Mouse (Mus musculus) MEL (cell line): Measurements from ENCODE around the gene Nr6a1. TPM values are rescaled to one million over a fixed set of nuclear protein-coding genes. Genes with fewer than 3 reads are reported as not detected.

ENCODE experiments used
- DNase-seq: peaks from one replicate; pipeline ENCODE4 v3.0.0; 2011; ENCODE audit warnings: low read depth, low spot score
- H3K27ac ChIP-seq: 2 replicates; pipeline ENCODE4 v1.5.1; 2012; ENCODE audit warnings: low read depth, mild to moderate bottlenecking, control low read depth, low read length, moderate library complexity; ENCODE audit not compliant: control insufficient read depth
- H3K27me3 ChIP-seq, 2 experiments: fragments of 150-350 bp in 1 of 2; sonication (generic) in 1 of 2; 2 replicates each; pipeline ENCODE4 v1.6.1; 2012; ENCODE audit warnings: low read length in 2 of 2, mild to moderate bottlenecking in 2 of 2, improper control_type of control experiment in 1 of 2, moderate library complexity in 1 of 2; ENCODE audit not compliant: insufficient read depth in 2 of 2, control insufficient read depth in 1 of 2
- H3K36me3 ChIP-seq, 2 experiments: 2 replicates each; pipeline ENCODE4 v1.6.1; 2012 to 2014; ENCODE audit warnings: low read length in 2 of 2, improper control_type of control experiment in 1 of 2, inconsistent platforms in 1 of 2, mild to moderate bottlenecking in 1 of 2; ENCODE audit not compliant: insufficient read depth in 2 of 2, control insufficient read depth in 1 of 2
- H3K4me1 ChIP-seq, 2 experiments: fragments of 150-350 bp in 1 of 2; sonication (generic) in 1 of 2; 2 replicates each; pipeline ENCODE4 v1.6.1; 2012; ENCODE audit warnings: low read length in 2 of 2, improper control_type of control experiment in 1 of 2, mild to moderate bottlenecking in 1 of 2; ENCODE audit not compliant: insufficient read depth in 2 of 2, control insufficient read depth in 1 of 2
- H3K4me3 ChIP-seq, 2 experiments: fragments of 150-350 bp in 1 of 2; sonication (generic) in 1 of 2; 2 replicates each; pipeline ENCODE4 v1.5.1; 2012; ENCODE audit warnings: low read depth in 2 of 2, low read length in 2 of 2, mild to moderate bottlenecking in 2 of 2, moderate library complexity in 2 of 2, control low read depth in 1 of 2, improper control_type of control experiment in 1 of 2; ENCODE audit not compliant: control insufficient read depth in 1 of 2, insufficient read depth in 1 of 2
- H3K79me2 ChIP-seq: 2 replicates; pipeline ENCODE4 v1.6.1; 2012; ENCODE audit warnings: mild to moderate bottlenecking, low read length, moderate library complexity; ENCODE audit not compliant: control insufficient read depth, poor library complexity, insufficient read depth
- H3K9ac ChIP-seq: 2 replicates; pipeline ENCODE4 v1.6.1; 2012; ENCODE audit warnings: low read depth, mild to moderate bottlenecking, control low read depth, low read length, moderate library complexity; ENCODE audit not compliant: control insufficient read depth, poor library complexity, severe bottlenecking
- H3K9me3 ChIP-seq: fragments of 150-350 bp; sonication (generic); replicated peaks from 2 replicates; pipeline ENCODE4 v1.6.1; 2012; ENCODE audit warnings: mild to moderate bottlenecking, low read length, improper control_type of control experiment, moderate library complexity; ENCODE audit not compliant: insufficient read depth
- BHLHE40 ChIP-seq: IDR thresholded peaks from 2 replicates; pipeline ENCODE4 v1.6.1; 2012; ENCODE audit warnings: low read depth, mild to moderate bottlenecking, inconsistent platforms, low read length, improper control_type of control experiment, borderline replicate concordance
- CHD1 ChIP-seq: IDR thresholded peaks from 2 replicates; pipeline ENCODE4 v1.6.1; 2012; ENCODE audit warnings: low read depth, mild to moderate bottlenecking, inconsistent platforms, low read length, improper control_type of control experiment
- CHD2 ChIP-seq: IDR thresholded peaks from 2 replicates; pipeline ENCODE4 v1.6.1; 2011; ENCODE audit warnings: low read length, improper control_type of control experiment
- CTCF ChIP-seq, 3 experiments: IDR thresholded peaks in 2 of 3; conservative IDR thresholded peaks in 1 of 3; 2 replicates each; pipeline ENCODE4 v1.5.1; 2011 to 2012; ENCODE audit warnings: low read length in 3 of 3, low read depth in 2 of 3, mild to moderate bottlenecking in 2 of 3, improper control_type of control experiment in 1 of 3, inconsistent platforms in 1 of 3, mixed read lengths in 1 of 3, moderate library complexity in 1 of 3; ENCODE audit not compliant: control insufficient read depth in 1 of 3, insufficient read depth in 1 of 3, poor library complexity in 1 of 3, severe bottlenecking in 1 of 3
- ELF1 ChIP-seq: IDR thresholded peaks from 2 replicates; pipeline ENCODE4 v1.6.1; 2014; ENCODE audit warnings: low read depth, mild to moderate bottlenecking, inconsistent platforms, low read length, improper control_type of control experiment, moderate library complexity
- EP300 ChIP-seq, 2 experiments: IDR thresholded peaks; 2 replicates each; pipeline ENCODE4 v1.6.1; 2011; ENCODE audit warnings: improper control_type of control experiment in 2 of 2, low read length in 2 of 2, low read depth in 1 of 2, mild to moderate bottlenecking in 1 of 2
- GABPA ChIP-seq: IDR thresholded peaks from 2 replicates; pipeline ENCODE4 v1.6.1; 2012; ENCODE audit warnings: low read depth, mild to moderate bottlenecking, inconsistent platforms, low read length, improper control_type of control experiment, moderate library complexity
- HCFC1 ChIP-seq: IDR thresholded peaks from 2 replicates; pipeline ENCODE4 v1.6.1; 2012; ENCODE audit warnings: low read depth, mild to moderate bottlenecking, inconsistent platforms, low read length, improper control_type of control experiment, moderate library complexity
- JUND ChIP-seq: IDR thresholded peaks from 2 replicates; pipeline ENCODE4 v1.6.1; 2011; ENCODE audit warnings: low read depth, mild to moderate bottlenecking, improper control_type of control experiment, low read length
- MAFK ChIP-seq: IDR thresholded peaks from 2 replicates; pipeline ENCODE4 v1.6.1; 2011; ENCODE audit warnings: low read depth, mild to moderate bottlenecking, low read length, improper control_type of control experiment, borderline replicate concordance
- MAX ChIP-seq: IDR thresholded peaks from 2 replicates; pipeline ENCODE4 v1.6.1; 2011; ENCODE audit warnings: low read length, improper control_type of control experiment
- MAZ ChIP-seq: IDR thresholded peaks from 2 replicates; pipeline ENCODE4 v1.6.1; 2012; ENCODE audit warnings: low read depth, mild to moderate bottlenecking, inconsistent platforms, low read length, improper control_type of control experiment
- MEF2A ChIP-seq: IDR thresholded peaks from 2 replicates; pipeline ENCODE4 v1.6.1; 2014; ENCODE audit warnings: low read depth, mild to moderate bottlenecking, inconsistent platforms, low read length, improper control_type of control experiment; ENCODE audit not compliant: poor library complexity, insufficient replicate concordance, severe bottlenecking; ENCODE audit errors: extremely low read depth
- MYB ChIP-seq: IDR thresholded peaks from 2 replicates; pipeline ENCODE4 v1.6.1; 2011; ENCODE audit warnings: mild to moderate bottlenecking, low read depth, low read length, improper control_type of control experiment
- NRF1 ChIP-seq: IDR thresholded peaks from 2 replicates; pipeline ENCODE4 v1.6.1; 2014; ENCODE audit warnings: low read depth, mild to moderate bottlenecking, inconsistent platforms, low read length, improper control_type of control experiment, moderate library complexity; ENCODE audit not compliant: poor library complexity, insufficient read depth, severe bottlenecking
- POLR2A ChIP-seq, 2 experiments: IDR thresholded peaks; 2 replicates each; pipeline ENCODE4 v1.6.1; 2011 to 2012; ENCODE audit warnings: low read length in 2 of 2, mild to moderate bottlenecking in 2 of 2, control low read depth in 1 of 2, improper control_type of control experiment in 1 of 2, low read depth in 1 of 2, moderate library complexity in 1 of 2; ENCODE audit not compliant: control insufficient read depth in 1 of 2, insufficient read depth in 1 of 2, poor library complexity in 1 of 2
- POLR2AphosphoS2 ChIP-seq: IDR thresholded peaks from 2 replicates; pipeline ENCODE4 v1.6.1; 2011; ENCODE audit warnings: low read length, improper control_type of control experiment
- POLR2AphosphoS5 ChIP-seq: IDR thresholded peaks from 2 replicates; pipeline ENCODE4 v1.6.1; 2012; ENCODE audit warnings: low read depth, borderline replicate concordance, mild to moderate bottlenecking, inconsistent platforms, low read length, moderate library complexity, mixed read lengths
- RAD21 ChIP-seq: IDR thresholded peaks from 2 replicates; pipeline ENCODE4 v1.6.1; 2011; ENCODE audit warnings: mild to moderate bottlenecking, low read depth, low read length, improper control_type of control experiment
- RCOR1 ChIP-seq: IDR thresholded peaks from 2 replicates; pipeline ENCODE4 v1.6.1; 2012; ENCODE audit warnings: low read depth, mild to moderate bottlenecking, inconsistent platforms, low read length, improper control_type of control experiment
- SIN3A ChIP-seq: IDR thresholded peaks from 2 replicates; pipeline ENCODE4 v1.6.1; 2012; ENCODE audit warnings: low read length, improper control_type of control experiment, inconsistent platforms
- SMC3 ChIP-seq: IDR thresholded peaks from 2 replicates; pipeline ENCODE4 v1.6.1; 2011; ENCODE audit warnings: low read depth, low read length, improper control_type of control experiment
- TAL1 ChIP-seq: IDR thresholded peaks from 2 replicates; pipeline ENCODE4 v1.6.1; 2012; ENCODE audit warnings: mild to moderate bottlenecking, inconsistent platforms, low read length, moderate library complexity, mixed read lengths
- TBP ChIP-seq: IDR thresholded peaks from 2 replicates; pipeline ENCODE4 v1.8.0; 2011; ENCODE audit warnings: low read depth, low read length, improper control_type of control experiment
- TCF12 ChIP-seq: IDR thresholded peaks from 2 replicates; pipeline ENCODE4 v1.6.1; 2014; ENCODE audit warnings: low read depth, mild to moderate bottlenecking, inconsistent platforms, low read length, improper control_type of control experiment, moderate library complexity
- USF1 ChIP-seq: IDR thresholded peaks from 2 replicates; pipeline ENCODE4 v1.6.1; 2014; ENCODE audit warnings: low read depth, mild to moderate bottlenecking, inconsistent platforms, low read length, improper control_type of control experiment, moderate library complexity
- USF2 ChIP-seq, 2 experiments: IDR thresholded peaks; 2 replicates each; pipeline ENCODE4 v1.6.1; 2011 to 2012; ENCODE audit warnings: improper control_type of control experiment in 2 of 2, low read length in 2 of 2, borderline replicate concordance in 1 of 2, inconsistent platforms in 1 of 2, low read depth in 1 of 2, mild to moderate bottlenecking in 1 of 2; ENCODE audit not compliant: insufficient read depth in 1 of 2
- ZKSCAN1 ChIP-seq: IDR thresholded peaks from 2 replicates; pipeline ENCODE4 v1.6.1; 2012; ENCODE audit warnings: low read depth, mild to moderate bottlenecking, inconsistent platforms, low read length, improper control_type of control experiment, moderate library complexity
- ZMIZ1 ChIP-seq: IDR thresholded peaks from 2 replicates; pipeline ENCODE4 v1.6.1; 2012; ENCODE audit warnings: low read depth, mild to moderate bottlenecking, inconsistent platforms, low read length, improper control_type of control experiment, moderate library complexity
- polyA plus RNA-seq, 2 experiments: library from polyadenylated mRNA; stranded (reverse) in 1 of 2; unstranded in 1 of 2; fragments of >175 nt in 1 of 2; fragments of >200 nt in 1 of 2; gene quantifications; 2 replicates each; pipeline versions ENCODE4 v1.2.1 to v1.2.4; 2012; ENCODE audit warnings: low replicate concordance in 2 of 2, low read depth in 1 of 2; ENCODE audit not compliant: insufficient read length in 2 of 2, insufficient read depth in 1 of 2, missing spikeins in 1 of 2
- total RNA-seq: library from RNA; depleted of rRNA; stranded (reverse); fragments of 300-350 nt; gene quantifications from 2 replicates; pipeline ENCODE4 v1.2.3, GENCODE M21; 2012

The Nr6a1 gene
- total and polyA plus RNA-seq, 3 experiments = 5.0 to 22.8 (median 10.2) TPM

DNA sequence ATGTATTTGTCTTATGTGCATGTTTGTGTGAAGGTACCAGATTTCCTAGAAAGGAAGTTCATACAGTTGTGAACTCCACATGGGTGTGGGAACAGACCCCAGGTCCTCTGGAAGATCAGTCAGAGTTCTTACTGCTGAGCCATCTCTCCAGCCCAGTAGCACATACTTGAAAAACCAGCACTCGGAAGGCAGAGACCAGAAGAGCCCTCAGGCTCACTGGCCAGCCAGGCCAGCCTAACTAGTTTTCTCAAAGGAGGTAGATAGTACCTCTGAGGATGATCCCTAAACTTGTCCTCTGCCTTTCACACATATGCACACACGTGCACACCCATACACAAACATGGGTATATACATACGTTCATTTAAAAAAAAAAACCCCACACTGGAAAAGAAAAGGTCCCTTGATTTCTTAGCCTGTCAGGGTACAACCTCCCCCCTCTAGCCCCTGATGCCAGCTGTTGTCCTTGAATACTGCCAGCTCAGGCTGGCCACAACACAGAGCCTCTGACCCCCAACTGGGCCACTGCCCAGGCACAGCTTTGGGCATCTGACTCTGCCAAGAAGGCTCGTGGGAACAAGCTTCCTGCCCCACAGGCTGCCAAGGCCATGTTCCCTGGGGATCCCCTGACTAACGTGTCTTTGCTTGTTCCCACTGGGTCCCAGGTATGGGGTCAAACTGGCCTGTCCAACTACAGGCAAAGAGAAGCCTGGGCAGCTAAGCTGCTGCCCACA lies 25.8 kb upstream of the Nr6a1 start:
- Histone ChIP-seq H3K27me3 (no peaks in the 10 kb centered on the region), H3K9me3 (no peaks in the 10 kb centered on the region), H3K4me3 (no peak overlapping the region), H3K9ac (no peak overlapping the region), H3K36me3 (peaks cover 0 to 11% of the 10 kb centered on the region in 2 experiments; a peak in 2 of 4 replicates), H3K79me2 (no peaks in the 10 kb centered on the region), H3K27ac (no peak overlapping the region), H3K4me1 (peaks cover 3 to 15% of the 10 kb centered on the region in 2 experiments; a peak in 3 of 4 replicates)
- no peak for DNase-seq
- no peak for TF ChIP-seq JUND
- no peak for TF ChIP-seq SMC3
- no peak for TF ChIP-seq MAFK
- TF ChIP-seq USF2 (IDR thresholded peaks at IDR 0.05; ENCODE audit: borderline replicate concordance in 1 of 2, insufficient read depth in 1 of 2, low read depth in 1 of 2, low read length in 2 of 2) = no peak
- no peak for TF ChIP-seq POLR2A (IDR thresholded peaks at IDR 0.05; ENCODE audit: control insufficient read depth in 1 of 2, insufficient read depth in 1 of 2, low read depth in 1 of 2, low read length in 2 of 2, poor library complexity in 1 of 2)
- no peak for TF ChIP-seq TAL1
- TF ChIP-seq HCFC1 = no peak
- TF ChIP-seq NRF1 = no peak
- no peak for TF ChIP-seq CTCF (IDR thresholded peaks at IDR 0.05 in 2 of 3, conservative IDR thresholded peaks at IDR 0.05 in 1 of 3; ENCODE audit: control insufficient read depth in 1 of 3, insufficient read depth in 1 of 3, low read depth in 2 of 3, low read length in 3 of 3, poor library complexity in 1 of 3, severe bottlenecking in 1 of 3)
- TF ChIP-seq ZMIZ1 = no peak
- TF ChIP-seq TBP = no peak
- no peak for TF ChIP-seq TCF12
- no peak for TF ChIP-seq CHD1
- TF ChIP-seq BHLHE40 = no peak
- TF ChIP-seq MEF2A = no peak
- no peak for TF ChIP-seq USF1
- no peak for TF ChIP-seq CHD2
- TF ChIP-seq RCOR1 = no peak
- no peak for TF ChIP-seq MAZ

DNA sequence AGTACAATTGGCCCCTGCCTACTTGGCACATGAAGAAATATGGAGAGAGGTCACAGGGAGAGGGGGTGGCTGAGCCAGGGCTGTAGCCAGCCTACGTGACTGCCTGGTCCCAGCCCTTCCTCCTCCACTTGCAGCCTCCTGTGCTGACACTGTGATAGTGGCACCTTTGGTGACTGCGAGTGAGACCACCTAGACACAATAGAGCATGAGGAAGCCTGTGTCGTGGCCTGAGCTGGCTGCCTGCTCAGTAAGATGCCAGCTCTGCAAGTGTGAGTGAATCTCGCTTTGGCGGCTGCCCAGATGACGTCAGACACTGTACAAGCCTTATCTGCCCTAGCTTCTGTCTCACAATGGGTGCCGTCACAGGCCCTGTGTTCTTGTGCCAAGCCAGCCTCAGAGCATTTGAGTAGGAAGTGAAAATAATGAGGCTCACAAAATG lies 22.8 kb upstream of the Nr6a1 start:
- Histone ChIP-seq H3K79me2 (no peaks in the 10 kb centered on the region), H3K36me3 (peaks cover 0 to 13% of the 10 kb centered on the region in 2 experiments; a peak in 2 of 4 replicates), H3K9ac (peak overlapping the region; percentile 59), H3K27me3 (no peaks in the 10 kb centered on the region), H3K27ac (peak overlapping the region; percentile 66), H3K4me1 (peaks cover 3 to 20% of the 10 kb centered on the region in 2 experiments), H3K9me3 (no peaks in the 10 kb centered on the region), H3K4me3 (peak overlapping the region; percentile 25 to 45)
- peak; percentile 96 for DNase-seq
- TF ChIP-seq GABPA (no peak; the same call in 1 of the 2 replicates), POLR2AphosphoS2 (no peak), NRF1 (no peak), ELF1 (0 out of 2 replicates have a peak, but pooled peaks have one; percentile 46), MAX (peak; percentile 51; the same call in 1 of the 2 replicates), POLR2AphosphoS5 (0 out of 2 replicates have a peak, but pooled peaks have one; percentile 24), ZKSCAN1 (no peak), CHD1 (no peak), SIN3A (peak; percentile 70), MAFK (no peak), TCF12 (peak; percentile 73), MAZ (no peak), JUND (no peak), USF2 (IDR thresholded peaks at IDR 0.05; ENCODE audit: borderline replicate concordance in 1 of 2, insufficient read depth in 1 of 2, low read depth in 1 of 2, low read length in 2 of 2) (no peak), MYB (no peak), RCOR1 (0 out of 2 replicates have a peak, but pooled peaks have one; percentile 46), RAD21 (no peak), EP300 (IDR thresholded peaks at IDR 0.05; ENCODE audit: low read depth in 1 of 2, low read length in 2 of 2) (peak; percentile 71; a peak in 3 of 4 replicates)
